Mouse (Mus musculus) thymus, adult 2 months (tissue): ENCODE measurements at regions not wholly inside any gene's neighbourhood (a gene's known extent, or its start where the extent isn't known, plus 50 kb on each side); places are given as distances from the start of the nearest gene placed in this dataset.
"Not testable (repeated sequence)": the region's sequence is repeated elsewhere in the genome, so short reads cannot be mapped to it uniquely, and the experiment has no call there.

ENCODE experiments used
- DNase-seq: peaks from one replicate; pipeline ENCODE4 v3.0.0; 2021
- H3K27ac ChIP-seq: fragments of 200-500 bp; 2 replicates; pipeline ENCODE4 v1.5.1; 2012; ENCODE audit warnings: low read length, control low read depth; ENCODE audit not compliant: control insufficient read depth, insufficient read depth
- H3K27me3 ChIP-seq: fragments of 200-500 bp; 2 replicates; pipeline ENCODE4 v1.6.1; 2012; ENCODE audit warnings: mild to moderate bottlenecking, low read length, moderate library complexity, mixed read lengths; ENCODE audit not compliant: control insufficient read depth, insufficient read depth
- H3K36me3 ChIP-seq: fragments of 200-500 bp; 2 replicates; pipeline ENCODE4 v1.6.1; 2012; ENCODE audit warnings: mild to moderate bottlenecking, low read length, moderate library complexity; ENCODE audit not compliant: control insufficient read depth, insufficient read depth
- H3K4me1 ChIP-seq: fragments of 200-500 bp; replicated peaks from 2 replicates; pipeline ENCODE4 v1.6.1; 2012; ENCODE audit warnings: low read length; ENCODE audit not compliant: control insufficient read depth, insufficient read depth
- H3K4me3 ChIP-seq: fragments of 200-500 bp; 2 replicates; pipeline ENCODE4 v1.5.1; 2012; ENCODE audit warnings: mild to moderate bottlenecking, low read length, control low read depth, moderate library complexity; ENCODE audit not compliant: control insufficient read depth, insufficient read depth
- CTCF ChIP-seq: fragments of 200-500 bp; IDR thresholded peaks from 2 replicates; pipeline ENCODE4 v1.5.1; 2012; ENCODE audit warnings: mild to moderate bottlenecking, control low read depth, low read length, moderate library complexity, borderline replicate concordance; ENCODE audit not compliant: control insufficient read depth, poor library complexity, insufficient read depth; ENCODE audit errors: extremely low read depth
- POLR2A ChIP-seq: fragments of 200-500 bp; IDR thresholded peaks from 2 replicates; pipeline ENCODE4 v1.6.1; 2012; ENCODE audit warnings: mild to moderate bottlenecking, low read length, control low read depth, moderate library complexity; ENCODE audit not compliant: control insufficient read depth, poor library complexity, insufficient read depth; ENCODE audit errors: extremely low read depth
- WGBS: fragments of 180-500 bp; shearing (Covaris S2); methylation state at CpG from one replicate; pipeline ENCODE4 v1.1.7; 2018; 5-methylcytosine and 5-hydroxymethylcytosine counted together

DNA sequence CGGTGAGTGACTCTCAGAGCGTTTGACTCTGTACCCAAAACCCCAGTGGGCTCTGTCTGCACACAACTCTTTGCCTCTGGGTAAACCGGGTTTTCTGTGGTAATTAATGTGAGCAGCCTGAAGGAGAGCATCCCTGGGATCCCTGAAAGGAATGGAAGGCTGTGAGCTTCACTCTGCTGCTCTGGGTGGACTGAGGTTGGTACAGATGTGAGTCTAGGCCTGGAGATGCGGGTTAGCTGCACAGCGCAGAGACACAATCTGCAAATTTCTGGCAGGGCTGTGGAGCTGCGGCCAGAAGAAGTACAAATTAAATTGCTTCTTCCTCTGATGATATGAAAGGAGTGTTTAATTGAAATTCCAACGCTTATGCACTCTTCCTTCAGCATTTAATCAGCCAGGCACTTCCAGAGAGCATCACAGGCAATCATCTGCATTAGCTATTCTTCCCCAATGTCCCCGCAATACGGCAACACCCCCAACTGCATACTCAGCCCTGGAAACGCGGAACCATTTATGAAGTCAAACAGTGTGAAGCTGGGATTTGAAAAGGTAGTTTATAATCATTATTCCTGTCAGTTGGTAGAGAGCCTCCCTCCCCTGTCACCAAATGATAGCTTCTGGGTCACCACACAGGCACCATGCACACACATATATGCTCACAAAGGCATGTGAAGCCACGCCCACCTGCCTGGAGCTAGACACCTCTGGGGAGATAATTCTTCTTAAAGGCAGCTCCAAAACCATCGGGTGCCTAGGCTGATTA lies 185.5 kb upstream of the Afdn start:
- 95% methylated on average over 13 of the region's 13 CpGs for WGBS
- DNase-seq: no peak
- no peak overlapping the region for H3K4me3 ChIP-seq
- no peak overlapping the region for H3K27ac ChIP-seq
- no peaks in the 10 kb centered on the region for H3K36me3 ChIP-seq
- no peak for TF ChIP-seq CTCF
- peaks cover 11% of the 10 kb centered on the region for H3K4me1 ChIP-seq
- no peaks in the 10 kb centered on the region for H3K27me3 ChIP-seq

DNA sequence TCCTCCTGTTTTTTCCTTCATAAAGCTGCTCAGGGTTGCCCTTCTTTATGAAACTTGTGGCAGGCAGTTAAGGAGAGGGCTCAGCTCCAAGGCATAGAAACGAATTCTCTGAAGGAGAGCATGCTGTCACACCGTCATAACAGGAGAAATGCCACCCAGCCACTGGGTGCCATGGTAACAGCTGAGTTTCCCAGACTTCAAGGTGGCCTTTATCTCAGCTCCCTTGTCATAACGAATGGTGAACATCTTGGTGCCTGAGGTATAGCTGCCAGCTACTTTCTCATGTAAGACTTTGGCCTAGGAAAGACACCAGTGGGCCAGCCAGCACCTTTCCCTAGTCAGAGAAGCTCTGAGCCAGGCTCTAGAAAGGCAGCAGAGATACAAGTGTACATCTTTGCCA lies 182.5 kb upstream of the Afdn start:
- DNase-seq: no peak
- WGBS: 87% methylated on average over 3 of the region's 3 CpGs
- H3K27me3 ChIP-seq: no peaks in the 10 kb centered on the region
- TF ChIP-seq POLR2A (no peak), CTCF (no peak)
- peaks cover 4% of the 10 kb centered on the region for H3K4me1 ChIP-seq
- no peak overlapping the region for H3K4me3 ChIP-seq
- no peak overlapping the region for H3K27ac ChIP-seq
- H3K36me3 ChIP-seq: no peaks in the 10 kb centered on the region

DNA sequence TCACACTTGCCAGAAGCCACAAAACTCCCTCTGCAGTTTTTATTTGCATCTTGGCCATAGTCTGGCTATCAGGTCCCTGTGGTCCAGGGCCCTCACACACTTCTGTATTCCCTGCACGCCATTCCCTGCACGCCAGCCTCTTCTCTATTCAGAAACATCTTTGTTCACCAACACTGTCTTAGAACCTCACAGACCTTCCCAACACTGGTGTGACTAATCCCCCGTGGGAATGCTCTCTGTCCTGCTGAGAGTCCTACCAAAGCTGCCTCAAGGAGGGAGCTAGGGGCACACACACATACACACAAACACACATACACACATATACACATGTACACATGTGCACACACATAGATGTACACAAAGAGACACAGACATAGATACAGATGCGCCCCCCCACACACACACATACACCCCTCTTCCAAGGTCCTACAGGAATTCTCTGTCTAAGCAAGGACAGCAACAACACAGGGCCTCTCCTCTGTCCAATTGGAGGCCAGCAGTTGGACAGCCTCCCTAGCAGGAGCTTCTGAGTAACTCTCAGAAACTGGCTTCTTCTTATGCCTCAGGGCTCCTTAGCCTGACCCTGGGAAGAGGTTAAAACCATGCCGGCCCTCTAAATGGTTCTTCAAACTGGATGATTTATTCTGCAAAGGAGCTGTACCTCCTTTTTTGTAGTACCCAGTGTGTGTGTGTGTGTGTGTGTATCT lies 179.0 kb upstream of the Afdn start:
- DNase-seq: no peak
- WGBS: 96% methylated on average over 5 of the region's 5 CpGs

DNA sequence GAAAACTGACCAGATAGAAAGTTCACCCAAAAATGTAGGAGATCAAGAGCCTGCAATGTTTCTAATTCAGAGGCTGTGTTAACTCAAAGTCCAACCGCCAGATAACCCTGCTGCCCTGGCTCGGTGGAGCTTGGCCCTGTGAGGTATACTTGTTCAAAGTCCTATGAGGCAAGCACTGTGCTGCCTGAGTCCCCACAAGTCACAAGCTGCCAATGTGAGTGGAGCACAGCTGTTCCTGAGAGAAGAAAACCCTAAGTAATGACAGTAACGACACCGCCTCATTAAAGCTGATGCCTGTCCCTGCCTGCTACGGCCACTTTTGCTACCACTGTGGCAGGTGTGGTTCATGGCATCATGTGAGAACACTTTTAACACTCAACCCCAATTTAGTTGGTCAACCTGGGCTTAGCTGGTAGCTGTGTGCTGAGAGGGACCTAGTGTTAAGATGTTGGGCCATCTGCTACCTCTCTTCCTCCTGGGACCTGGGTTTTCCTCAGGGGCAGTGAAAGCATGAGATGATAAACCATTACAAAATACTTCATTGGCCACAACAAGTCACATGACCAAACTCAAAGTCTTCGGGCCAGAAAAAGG lies 178.2 kb upstream of the Afdn start:
- TF ChIP-seq CTCF (no peak), POLR2A (no peak)
- H3K36me3 ChIP-seq: no peaks in the 10 kb centered on the region
- H3K27me3 ChIP-seq: no peaks in the 10 kb centered on the region
- H3K4me1 ChIP-seq: no peaks in the 10 kb centered on the region
- H3K4me3 ChIP-seq: no peak overlapping the region
- whole genome bisulfite sequencing: 94% methylated on average over 6 of the region's 6 CpGs
- no peak overlapping the region for H3K27ac ChIP-seq
- no peak for DNase-seq

More for the DNA sequence above, 179.0 kb upstream of the Afdn start:
- no peak overlapping the region for H3K27ac ChIP-seq
- TF ChIP-seq CTCF: no peak
- no peak for TF ChIP-seq POLR2A
- no peaks in the 10 kb centered on the region for H3K27me3 ChIP-seq
- H3K36me3 ChIP-seq: no peaks in the 10 kb centered on the region
- no peaks in the 10 kb centered on the region for H3K4me1 ChIP-seq
- H3K4me3 ChIP-seq: no peak overlapping the region

DNA sequence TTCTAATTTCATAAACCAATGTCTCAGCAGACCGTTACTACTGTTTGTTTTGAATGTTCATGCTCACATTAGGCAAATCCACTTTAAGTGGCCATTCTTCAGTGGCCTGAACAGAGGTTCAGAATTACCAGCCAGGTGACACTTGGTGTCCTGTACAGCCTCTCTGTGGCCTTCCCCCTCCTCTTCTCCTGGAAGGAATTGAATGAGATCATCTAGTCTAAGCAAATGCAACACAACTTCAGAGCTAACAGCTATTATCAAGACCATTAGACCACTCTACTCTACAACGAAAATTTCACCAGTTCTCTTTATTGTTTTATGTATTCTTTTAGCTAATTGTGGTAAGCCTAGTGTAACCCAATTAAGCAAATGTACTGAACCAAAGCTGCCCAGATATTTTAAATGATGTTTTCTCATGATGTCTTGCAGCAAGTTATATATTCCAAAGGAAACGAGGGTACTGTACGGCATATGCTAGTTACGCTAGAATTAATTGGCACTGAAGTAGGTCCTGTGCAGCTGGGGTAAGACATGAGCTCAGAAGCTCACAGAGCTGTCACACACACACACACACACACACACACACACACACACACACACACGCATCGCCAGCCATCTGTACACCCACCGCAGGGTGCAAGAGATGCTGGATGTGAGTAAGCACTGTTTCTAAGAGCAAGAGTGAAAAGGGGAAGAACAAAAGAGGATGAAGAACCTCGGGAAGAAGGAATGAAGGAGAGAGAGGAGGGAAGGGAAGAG lies 176.7 kb upstream of the Afdn start:
- H3K4me1 ChIP-seq: no peaks in the 10 kb centered on the region
- H3K36me3 ChIP-seq: no peaks in the 10 kb centered on the region
- TF ChIP-seq POLR2A (no peak), CTCF (no peak)
- H3K27me3 ChIP-seq: no peaks in the 10 kb centered on the region
- 75% methylated on average over 9 of the region's 9 CpGs for WGBS
- no peak for DNase-seq
- H3K27ac ChIP-seq: no peak overlapping the region
- no peak overlapping the region for H3K4me3 ChIP-seq

DNA sequence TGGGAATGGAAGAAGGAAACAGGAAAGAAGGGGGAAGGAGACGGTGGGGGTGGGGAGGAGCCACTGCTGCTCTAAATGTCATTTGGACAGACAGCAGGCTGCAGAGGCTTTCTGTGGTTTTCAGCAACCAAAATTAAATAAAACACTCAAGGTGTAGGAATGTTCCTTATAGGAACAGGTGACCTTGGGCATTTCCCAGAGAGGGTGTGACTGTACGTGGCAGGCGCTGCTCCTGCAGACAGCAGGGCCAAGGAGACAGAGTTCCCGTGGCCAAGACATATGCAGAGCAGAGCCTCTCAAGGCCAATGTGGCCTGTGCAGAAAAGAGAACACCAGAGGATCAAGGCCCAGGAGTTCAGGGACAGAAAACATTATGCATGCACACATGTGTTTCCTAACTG lies 175.9 kb upstream of the Afdn start:
- H3K4me3 ChIP-seq: no peak overlapping the region
- WGBS: 84% methylated on average over 4 of the region's 4 CpGs
- no peaks in the 10 kb centered on the region for H3K27me3 ChIP-seq
- no peak for TF ChIP-seq CTCF
- no peak for TF ChIP-seq POLR2A
- DNase-seq: no peak
- no peaks in the 10 kb centered on the region for H3K36me3 ChIP-seq
- no peaks in the 10 kb centered on the region for H3K4me1 ChIP-seq
- no peak overlapping the region for H3K27ac ChIP-seq

DNA sequence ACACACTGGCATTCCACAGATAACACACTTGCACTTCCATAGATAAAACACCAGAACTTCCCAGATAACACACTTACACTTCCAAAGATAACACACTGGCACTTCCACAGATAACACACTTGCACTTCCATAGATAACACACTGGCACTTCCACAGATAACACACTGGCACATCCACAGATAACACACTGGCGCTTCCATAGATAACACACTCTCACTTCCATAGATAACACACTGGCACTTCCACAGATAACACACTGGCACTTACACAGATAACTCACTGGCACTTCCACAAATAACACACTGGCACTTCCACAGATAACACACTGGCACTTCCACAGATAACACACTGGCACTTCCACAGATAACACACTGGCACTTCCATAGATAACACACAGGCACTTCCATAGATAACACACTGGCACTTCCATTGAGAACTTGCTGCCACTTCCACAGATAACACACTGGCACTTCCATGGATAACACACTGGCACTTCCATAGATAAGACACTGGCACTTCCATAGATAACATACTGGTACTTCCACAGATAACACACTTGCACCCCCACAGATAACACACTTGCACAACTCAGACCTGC lies 170.0 kb upstream of the Afdn start:
- not testable (repeated sequence) for H3K4me3 ChIP-seq, DNase-seq, H3K27ac ChIP-seq, H3K4me1 ChIP-seq, H3K36me3 ChIP-seq, H3K27me3 ChIP-seq
- 85% methylated on average over 1 of the region's 1 CpGs for WGBS
